Mouse (Mus musculus): Measurements from ENCODE around the gene Mtmr12.

DNA sequence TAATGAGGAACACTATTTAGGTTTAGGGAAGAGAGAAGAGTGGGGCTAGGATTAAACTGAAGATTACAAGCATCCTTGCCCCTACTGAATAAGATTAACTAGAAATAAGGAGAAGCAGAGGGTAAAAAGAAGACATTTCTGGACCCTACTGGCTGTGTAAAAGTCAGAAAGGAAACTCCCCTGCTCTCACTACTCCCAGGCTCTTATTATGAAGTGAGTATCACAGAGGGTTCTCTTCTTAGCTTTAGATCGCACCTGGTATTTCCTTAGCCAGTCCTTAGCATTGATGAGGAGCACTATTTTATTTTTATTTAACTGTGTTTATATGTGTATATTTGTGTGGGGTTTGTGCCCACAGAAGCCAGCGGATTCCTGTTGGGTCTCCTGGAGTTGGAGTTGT, 91.4 kb downstream of the Mtmr12 start:
- TF ChIP-seq CTCF (IDR thresholded peaks at IDR 0.05; ENCODE audit: borderline replicate concordance, extremely low read depth, insufficient read depth, insufficient read length), result no peak
- TF ChIP-seq POLR2A (IDR thresholded peaks at IDR 0.05; ENCODE audit: borderline replicate concordance, extremely low read depth, insufficient read depth, insufficient read length, poor library complexity, severe bottlenecking), result no peak
